8 mouse cellular contexts compared by ENCODE assay signal in the genomic region with DNA sequence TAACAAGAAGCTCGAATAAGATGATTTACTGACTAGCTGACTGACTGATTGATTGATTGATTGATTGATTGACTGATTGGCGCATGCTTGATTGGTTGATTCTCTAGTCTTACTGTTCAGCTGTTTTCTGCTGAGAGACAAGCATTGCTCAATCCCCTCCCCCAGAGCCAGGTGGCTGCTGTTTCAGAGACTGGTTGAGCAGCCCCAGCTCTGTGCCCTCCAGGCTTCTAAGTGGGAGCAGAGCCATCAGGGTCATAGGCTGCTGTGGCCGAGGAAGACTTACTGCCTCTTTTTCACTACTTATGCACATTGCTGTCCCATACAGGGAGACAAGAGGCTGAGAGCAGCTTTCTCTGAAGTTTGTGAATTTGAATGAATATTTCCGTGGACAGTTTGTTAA. TPM values are rescaled to one million over a fixed set of nuclear protein-coding genes. Genes with fewer than 3 reads are reported as not detected.
DNase-seq lines count a peak whose midpoint lies in the region; ATAC-seq lines count a peak whose summit lies in the region.

No protein-coding gene starts in this region.

- H3K4me1 ChIP-seq in forebrain, embryonic 13.5 days, result peaks cover 22% of the 10 kb centered on the region
- peaks cover 8% of the 10 kb centered on the region; the same call in 1 of the 2 replicates for H3K4me1 ChIP-seq in forebrain, embryonic 11.5 days (replicated peaks; ENCODE audit: control insufficient read depth, insufficient read depth, low read length)
- H3K4me1 ChIP-seq in embryonic facial prominence, embryonic 10.5 days, result peaks cover 43% of the 10 kb centered on the region
- peaks cover 12% of the 10 kb centered on the region; the same call in 1 of the 2 replicates for H3K4me1 ChIP-seq in stomach, embryonic 16.5 days (ENCODE audit: control insufficient read depth, insufficient read depth, low read length)

- no peak overlapping the region for H3K27ac ChIP-seq in forebrain, embryonic 13.5 days
- no peak overlapping the region for H3K27ac ChIP-seq in forebrain, embryonic 11.5 days (ENCODE audit: low read depth, low read length)
- H3K27ac ChIP-seq in embryonic facial prominence, embryonic 10.5 days (replicated peaks), result no peak overlapping the region
- no peak overlapping the region for H3K27ac ChIP-seq in stomach, embryonic 16.5 days (ENCODE audit: low read length)

- WGBS in forebrain, embryonic 13.5 days, result 46% methylated on average over 4 of the region's 4 CpGs
- WGBS in forebrain, embryonic 11.5 days, result 57% methylated on average over 4 of the region's 4 CpGs
- 36% methylated on average over 4 of the region's 4 CpGs for WGBS in embryonic facial prominence, embryonic 10.5 days
- 32% methylated on average over 4 of the region's 4 CpGs for WGBS in stomach, embryonic 16.5 days

- intact Hi-C loops in left cerebral cortex, postnatal 25 days (cut with DNase I), result loop anchor here (5.0 kb wide), 1 partner anchor 443 kb away; a partner anchor contains a TSS

- H3K27me3 ChIP-seq in forebrain, embryonic 13.5 days, result peaks cover 16% of the 10 kb centered on the region
- peaks cover 8% of the 10 kb centered on the region; the same call in 1 of the 2 replicates for H3K27me3 ChIP-seq in forebrain, embryonic 11.5 days (ENCODE audit: control insufficient read depth, insufficient read depth, low read length)
- H3K27me3 ChIP-seq in embryonic facial prominence, embryonic 10.5 days (replicated peaks; ENCODE audit: low read depth, poor library complexity, severe bottlenecking), result peaks cover 23% of the 10 kb centered on the region
- no peaks in the 10 kb centered on the region for H3K27me3 ChIP-seq in stomach, embryonic 16.5 days (ENCODE audit: control insufficient read depth, insufficient read depth, low read length)

- H3K9ac ChIP-seq in forebrain, embryonic 13.5 days, result no peak overlapping the region
- H3K9ac ChIP-seq in forebrain, embryonic 11.5 days (ENCODE audit: low read length), result no peak overlapping the region
- H3K9ac ChIP-seq in stomach, embryonic 16.5 days (ENCODE audit: low read length), result peak overlapping the region; percentile 31; the same call in 1 of the 2 replicates

- DNase-seq in forebrain, embryonic 11.5 days (ENCODE audit: low spot score), result no peak
- DNase-seq in 3T3-L1 (ENCODE audit: low read depth, low spot score), result peak; percentile 12
- peak; percentile 71 for DNase-seq in embryonic facial prominence, embryonic 10.5 days (ENCODE audit: low spot score)
- peak; percentile 16 for DNase-seq in kidney, postnatal 10 days
- no peak for DNase-seq in spleen, postnatal 36 days (ENCODE audit: low spot score in 2 of 2)
- DNase-seq in left cerebral cortex, postnatal 25 days (ENCODE audit: low spot score in 2 of 2), result no peak

- H3K36me3 ChIP-seq in forebrain, embryonic 13.5 days (ENCODE audit: poor library complexity, severe bottlenecking), result no peaks in the 10 kb centered on the region
- no peaks in the 10 kb centered on the region for H3K36me3 ChIP-seq in forebrain, embryonic 11.5 days (ENCODE audit: control insufficient read depth, insufficient read depth, low read length)
- no peaks in the 10 kb centered on the region for H3K36me3 ChIP-seq in embryonic facial prominence, embryonic 10.5 days (replicated peaks)
- no peaks in the 10 kb centered on the region for H3K36me3 ChIP-seq in stomach, embryonic 16.5 days (ENCODE audit: control insufficient read depth, insufficient read depth, low read length)

- peak overlapping the region; percentile 98; the same call in 1 of the 2 replicates for H3K4me2 ChIP-seq in forebrain, embryonic 13.5 days
- H3K4me2 ChIP-seq in forebrain, embryonic 11.5 days (ENCODE audit: low read depth, low read length, severe bottlenecking), result no peak overlapping the region
- H3K4me2 ChIP-seq in stomach, embryonic 16.5 days (ENCODE audit: low read depth, low read length), result peak overlapping the region; percentile 74

- ATAC-seq in forebrain, embryonic 13.5 days, result no peak
- ATAC-seq in forebrain, embryonic 11.5 days (replicated peaks; ENCODE audit: low FRiP score), result no peak
- ATAC-seq in stomach, embryonic 16.5 days (ENCODE audit: insufficient read depth, low FRiP score), result no peak

- no peak overlapping the region for H3K4me3 ChIP-seq in forebrain, embryonic 13.5 days
- no peak overlapping the region; the same call in 1 of the 2 replicates for H3K4me3 ChIP-seq in forebrain, embryonic 11.5 days (ENCODE audit: low read depth, low read length)
- H3K4me3 ChIP-seq in embryonic facial prominence, embryonic 10.5 days, result peak overlapping the region; percentile 68
- peak overlapping the region; percentile 67 for H3K4me3 ChIP-seq in stomach, embryonic 16.5 days (replicated peaks; ENCODE audit: low read length)

- H3K9me3 ChIP-seq in forebrain, embryonic 13.5 days (replicated peaks), result no peaks in the 10 kb centered on the region
- no peaks in the 10 kb centered on the region for H3K9me3 ChIP-seq in forebrain, embryonic 11.5 days (ENCODE audit: control insufficient read depth, low read length)
- H3K9me3 ChIP-seq in embryonic facial prominence, embryonic 10.5 days, result no peaks in the 10 kb centered on the region
- H3K9me3 ChIP-seq in stomach, embryonic 16.5 days (replicated peaks; ENCODE audit: control insufficient read depth, low read length), result no peaks in the 10 kb centered on the region

RNA-seq across cellular contexts. Expression of a gene that starts 2.1 kb away (rescaled TPM):
- 3.2 TPM in 2 replicates for polyA plus RNA-seq in forebrain, embryonic 13.5 days (2015; fragmentation: Nextera tagmentation; extraction: Ambion mirVana)
- polyA plus RNA-seq in forebrain, embryonic 11.5 days (2014; fragmentation: Nextera tagmentation; extraction: Ambion mirVana), result 12.1 and 13.9 TPM in 2 replicates
- 17.3 and 17.8 TPM in 2 replicates for polyA plus RNA-seq in embryonic facial prominence, embryonic 10.5 days (2016; fragmentation: Nextera tagmentation; extraction: Ambion mirVana)
- 29.4 and 33.1 TPM in 2 replicates for polyA plus RNA-seq in stomach, embryonic 16.5 days (2015; fragmentation: Nextera tagmentation; extraction: Ambion mirVana)
- 10 to 100 TPM; 36.3 to 41.1 TPM for total RNA-seq in left cerebral cortex, postnatal 25 days (2021)

Comparison
In these comparisons a context has a peak if more than half of its experiments do, and no peak if none do; other contexts are left out.
1. H3K4me3 ChIP-seq: peak in embryonic facial prominence, embryonic 10.5 days (single experiment) and stomach, embryonic 16.5 days (single experiment); none in forebrain, embryonic 13.5 days (single experiment) and forebrain, embryonic 11.5 days (single experiment).
2. DNase-seq: peak in 3T3-L1 (single experiment), embryonic facial prominence, embryonic 10.5 days (single experiment) and kidney, postnatal 10 days (single experiment); none in forebrain, embryonic 11.5 days (single experiment), spleen, postnatal 36 days (0 of 2) and left cerebral cortex, postnatal 25 days (0 of 2).